Mouse (Mus musculus) adrenal gland, postnatal 14 days (tissue): ENCODE measurements around the gene Dohh. TPM values are rescaled to one million over a fixed set of nuclear protein-coding genes. Genes with fewer than 3 reads are reported as not detected.

ENCODE experiments used
- DNase-seq: peaks from one replicate; pipeline ENCODE4 v3.0.0; 2021; ENCODE audit warnings: mixed read lengths
- total RNA-seq: library from RNA; stranded (reverse); gene quantifications from 2 replicates; pipeline ENCODE4 v1.2.3, GENCODE M21; 2021

The Dohh gene
- total RNA-seq, 1 experiment from 2014 or later = 52.6 TPM

DNA sequence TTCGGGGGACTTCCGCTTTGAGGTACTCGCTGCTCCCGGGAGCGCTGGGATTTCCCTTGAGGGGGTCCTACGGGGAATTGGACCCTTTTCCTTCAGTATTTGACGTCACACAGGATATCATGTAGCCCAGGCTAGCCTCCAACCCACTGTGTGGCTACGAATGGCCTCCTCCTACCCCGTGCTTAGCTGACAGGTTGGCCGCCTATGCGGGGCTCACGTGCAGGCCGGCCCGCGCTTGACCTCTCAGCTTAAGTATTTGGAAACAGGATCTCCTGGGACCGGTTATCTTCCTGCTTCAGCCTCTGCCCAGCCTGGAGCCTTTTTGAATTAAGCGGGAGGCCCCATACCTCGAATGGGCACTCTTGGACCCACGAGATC is 366 bp downstream of the Dohh start:
- DNase-seq = no peak

DNA sequence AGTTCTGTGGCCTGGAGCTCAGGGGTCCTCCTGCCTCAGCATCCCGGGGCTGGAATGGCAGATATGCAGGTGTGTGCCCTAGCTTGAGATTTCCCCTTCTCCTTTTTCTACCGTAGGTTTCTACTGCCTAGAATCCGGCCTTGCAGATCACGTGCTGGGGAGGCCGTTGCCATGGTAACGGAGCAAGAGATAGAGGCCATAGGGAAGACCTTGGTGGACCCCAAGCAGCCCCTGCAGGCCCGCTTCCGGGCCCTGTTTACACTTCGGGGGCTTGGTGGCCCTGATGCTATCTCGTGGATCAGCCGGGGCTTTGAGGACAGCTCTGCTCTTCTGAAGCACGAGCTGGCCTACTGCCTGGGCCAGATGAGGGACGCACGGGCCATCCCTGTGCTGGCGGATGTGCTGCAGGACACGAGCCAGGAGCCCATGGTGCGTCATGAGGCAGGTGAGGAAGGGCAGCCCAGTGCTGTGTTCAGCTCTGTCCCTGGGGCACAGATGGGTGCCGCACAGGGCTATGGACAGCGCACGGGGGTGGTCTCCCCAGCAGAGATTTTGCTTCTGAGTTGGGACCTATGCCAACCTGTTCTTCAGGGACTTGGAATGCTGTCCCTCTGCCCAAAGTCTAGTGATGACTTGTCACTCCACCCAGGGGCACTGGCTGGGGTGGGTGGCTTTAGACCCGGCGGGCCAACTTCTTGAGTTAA is 1.5 kb downstream of the Dohh start:
- DNase-seq = no peak

DNA sequence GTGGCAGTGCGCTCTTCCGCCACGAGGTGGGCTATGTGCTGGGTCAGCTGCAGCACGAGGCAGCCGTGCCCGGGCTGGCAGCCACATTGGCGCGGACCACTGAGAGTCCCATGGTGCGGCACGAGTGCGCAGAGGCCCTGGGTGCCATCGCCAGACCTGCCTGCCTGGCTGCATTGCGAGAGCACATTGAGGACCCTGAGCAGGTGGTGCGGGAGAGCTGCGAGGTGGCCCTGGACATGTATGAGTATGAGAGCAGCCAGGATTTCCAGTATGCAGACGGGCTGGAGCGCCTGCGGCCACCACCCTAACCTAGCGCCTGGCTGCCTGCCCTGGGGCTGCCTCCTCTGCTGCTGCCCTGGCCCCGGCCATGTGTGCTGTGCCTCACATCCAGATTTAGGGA is 3.5 kb downstream of the Dohh start:
- DNase-seq = no peak

GRCm38 (mm10) chr10:81388505-81389055 is 4.4 kb downstream of the Dohh start, which contains the start of gene Gm48552:
Gene Gm48552, plus strand, starts transcription at chr10:81389005.
- DNase-seq = no peak

GRCm38 (mm10) chr10:81389373-81389772 is 5.1 kb downstream of the Dohh start:
- DNase-seq = peak; percentile 78

- DNase-seq = peak; percentile 89
Observed at GRCm38 (mm10) chr10:81389801-81390677, 5.8 kb downstream of the Dohh start.

GRCm38 (mm10) chr10:81390678-81390965 is 6.4 kb downstream of the Dohh start:
- DNase-seq = peak; percentile 45

- no peak for DNase-seq
Observed at GRCm38 (mm10) chr10:81392270-81392669, 8.0 kb downstream of the Dohh start.

- no peak for DNase-seq
Observed at GRCm38 (mm10) chr10:81392781-81393185, 8.6 kb downstream of the Dohh start, which contains the start of gene Smim24. Gene Smim24, plus strand, starts transcription at chr10:81393051.

GRCm38 (mm10) chr10:81393456-81394063 is 9.3 kb downstream of the Dohh start:
- peak; percentile 38 for DNase-seq

DNA sequence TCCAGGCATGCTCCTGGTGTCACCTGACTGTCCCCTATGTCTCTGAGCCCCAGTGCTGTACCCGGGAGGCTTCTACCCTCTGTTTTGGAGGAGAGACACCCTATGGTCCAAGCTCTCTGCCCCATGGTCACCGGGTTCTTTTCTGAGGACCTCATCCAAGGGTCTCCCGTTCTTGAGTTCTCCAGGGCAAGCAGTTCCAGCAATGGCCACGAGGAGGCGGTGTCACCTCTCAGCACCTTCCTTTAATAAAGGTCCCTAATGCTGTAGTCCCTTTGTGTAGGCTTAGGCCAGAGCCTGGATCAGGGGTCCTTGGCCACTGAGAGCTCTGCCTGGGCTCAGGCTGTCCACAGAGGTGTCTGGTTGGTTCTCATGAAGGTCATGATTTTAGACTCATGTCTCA is 10.9 kb downstream of the Dohh start:
- DNase-seq = peak; percentile 79

DNA sequence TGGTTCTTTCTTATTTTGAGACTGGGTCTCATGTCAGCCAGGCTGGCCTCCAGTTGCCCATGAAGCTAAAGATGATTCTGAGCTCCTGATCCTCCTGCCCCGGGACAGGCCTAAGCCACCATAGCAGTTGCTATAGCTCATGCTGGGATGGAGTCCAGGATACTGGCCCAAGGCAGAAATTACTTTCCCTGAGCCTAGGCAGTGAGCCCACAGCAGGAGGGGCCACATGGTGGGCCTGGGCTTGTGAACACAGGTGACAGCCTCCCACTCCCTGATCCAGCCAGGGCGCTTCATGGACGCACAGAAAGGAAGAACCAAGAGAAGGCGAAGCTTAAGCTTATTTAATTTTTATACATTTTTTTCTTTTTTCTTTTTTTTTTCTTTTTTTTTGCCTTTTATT is 11.6 kb downstream of the Dohh start:
- no peak for DNase-seq

- no peak for DNase-seq
Observed at GRCm38 (mm10) chr10:81396749-81397148, 12.5 kb downstream of the Dohh start.

GRCm38 (mm10) chr10:81399296-81399695 is 15.1 kb downstream of the Dohh start:
- DNase-seq = no peak

- no peak for DNase-seq
Observed at GRCm38 (mm10) chr10:81399798-81400308, 15.6 kb downstream of the Dohh start.

- DNase-seq = no peak
Observed at GRCm38 (mm10) chr10:81400371-81401204, 16.4 kb downstream of the Dohh start.

GRCm38 (mm10) chr10:81401205-81401520 is 16.9 kb downstream of the Dohh start:
- DNase-seq = no peak

- DNase-seq = peak; percentile 74
Observed at GRCm38 (mm10) chr10:81401521-81402226, 17.4 kb downstream of the Dohh start.

DNA sequence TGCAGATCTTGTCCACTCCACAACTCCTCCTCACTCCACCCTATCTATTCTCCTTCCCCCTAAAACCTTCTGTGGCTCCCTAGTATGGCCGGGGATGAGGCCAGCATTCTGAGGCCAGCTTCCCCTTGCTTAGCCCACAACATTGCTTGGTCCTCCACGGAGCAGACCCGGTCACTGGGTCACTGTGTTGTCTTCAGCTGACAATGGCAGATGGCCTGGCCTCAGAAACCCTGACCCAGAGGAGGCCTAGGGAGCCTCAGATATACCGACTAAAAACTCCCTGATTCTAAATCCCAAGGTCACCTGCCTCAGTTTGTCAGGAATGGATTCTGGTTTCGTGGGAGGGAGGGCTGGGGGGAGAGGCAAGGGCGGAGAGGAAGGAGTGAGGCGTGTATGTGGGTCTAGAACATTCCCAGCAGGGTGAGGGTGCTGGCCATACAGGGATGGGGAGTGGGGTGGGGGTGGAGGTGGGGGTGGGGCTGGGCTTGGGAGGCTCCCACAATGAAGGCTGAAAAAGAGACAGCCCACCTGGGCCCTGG is 18.1 kb downstream of the Dohh start:
- no peak for DNase-seq

DNA sequence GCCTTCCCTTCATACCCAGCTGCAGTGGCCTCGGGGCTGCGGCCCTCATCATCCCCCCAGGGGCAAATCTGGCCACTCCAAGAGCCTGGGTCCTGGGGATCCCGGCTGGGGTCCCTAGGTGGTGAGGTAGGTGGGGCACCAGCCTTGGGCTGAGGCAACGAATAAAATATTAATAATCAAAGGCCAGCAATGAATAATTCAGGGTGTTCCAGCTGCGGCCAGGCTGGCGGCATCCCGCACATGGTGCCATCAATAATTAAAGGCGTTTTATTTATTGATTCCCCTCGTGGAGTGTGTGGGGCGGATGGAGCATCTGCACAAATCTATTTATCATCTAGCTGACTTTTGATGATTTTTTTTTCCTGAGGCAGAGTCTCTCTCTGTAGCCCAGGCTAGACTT is 19.3 kb downstream of the Dohh start:
- no peak for DNase-seq

- DNase-seq = no peak
Observed at GRCm38 (mm10) chr10:81404082-81404481, 19.9 kb downstream of the Dohh start.
